Mouse (Mus musculus): ENCODE results near the gene Tmem138. TPM values are rescaled to one million over a fixed set of nuclear protein-coding genes. Genes with fewer than 3 reads are reported as not detected.

Tmem138 gene
- total and polyA plus RNA-seq, 3 experiments: 11.9 to 25.2 TPM; not detected in 1

DNA sequence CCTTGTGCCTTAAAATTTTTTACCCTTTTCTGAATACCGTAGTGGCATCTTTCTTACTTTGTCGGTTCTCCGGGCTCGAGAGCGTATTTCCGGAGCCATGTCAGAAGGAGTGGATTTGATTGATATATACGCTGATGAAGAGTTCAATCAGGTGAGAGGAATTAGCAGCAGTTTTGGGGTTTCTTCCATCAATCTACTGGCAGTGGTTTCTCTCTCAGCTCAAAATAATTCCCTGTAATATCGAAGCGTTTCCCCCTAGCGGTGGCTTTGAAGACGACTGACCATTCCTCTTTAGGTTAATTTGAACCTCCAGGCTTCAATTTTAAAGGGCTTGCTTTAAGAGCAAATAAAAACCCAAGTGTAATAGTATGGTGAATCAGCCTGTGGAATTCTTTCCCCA is 51.3 kb downstream of the Tmem138 start, which contains the start of gene Sdhaf2:
TSS of gene Sdhaf2 (minus strand) at position 233 of the 400 bp plus-strand sequence.
- peaks cover 17 to 23% of the 10 kb centered on the region in 2 experiments for H3K4me1 ChIP-seq (ENCODE audit: control insufficient read depth in 1 of 2, insufficient read depth in 2 of 2, low read length in 2 of 2)
- no peaks in the 10 kb centered on the region for H3K27me3 ChIP-seq (ENCODE audit: control insufficient read depth in 1 of 2, insufficient read depth in 2 of 2, low read length in 2 of 2)
- peaks cover 56% of the 10 kb centered on the region for H3K79me2 ChIP-seq (ENCODE audit: control insufficient read depth, insufficient read depth, low read length, poor library complexity)
- H3K9me3 ChIP-seq (replicated peaks; ENCODE audit: insufficient read depth, low read length): no peaks in the 10 kb centered on the region
- H3K4me3 ChIP-seq (ENCODE audit: control insufficient read depth in 1 of 2, insufficient read depth in 1 of 2, low read depth in 2 of 2, low read length in 2 of 2): peak within 1 kb of the TSS; percentile 92 to 96
- peak within 1 kb of the TSS; percentile 99 for H3K9ac ChIP-seq (ENCODE audit: control insufficient read depth, low read depth, low read length, poor library complexity, severe bottlenecking)
- peak within 1 kb of the TSS; percentile 94 for H3K27ac ChIP-seq (ENCODE audit: control insufficient read depth, low read depth, low read length)
- TF ChIP-seq CHD2 (IDR thresholded peaks at IDR 0.05; ENCODE audit: low read length) (no peak), RAD21 (IDR thresholded peaks at IDR 0.05; ENCODE audit: low read depth, low read length) (no peak), POLR2AphosphoS5 (IDR thresholded peaks at IDR 0.05; ENCODE audit: borderline replicate concordance, low read depth, low read length) (no peak), JUND (IDR thresholded peaks at IDR 0.05; ENCODE audit: low read depth, low read length) (0 out of 2 replicates have a peak, but pooled peaks have one; percentile 23), E2F4 (IDR thresholded peaks at IDR 0.05; ENCODE audit: borderline replicate concordance, low read depth, low read length) (no peak), UBTF (IDR thresholded peaks at IDR 0.05; ENCODE audit: borderline replicate concordance, insufficient read depth, low read depth, low read length) (no peak), CHD1 (IDR thresholded peaks at IDR 0.05; ENCODE audit: low read depth, low read length) (no peak), CTCF (IDR thresholded peaks at IDR 0.05 in 2 of 3, conservative IDR thresholded peaks at IDR 0.05 in 1 of 3; ENCODE audit: control insufficient read depth in 1 of 3, insufficient read depth in 1 of 3, low read depth in 2 of 3, low read length in 3 of 3, poor library complexity in 1 of 3, severe bottlenecking in 1 of 3) (peak in 2 of 3 experiments; percentile 45 to 47; a peak in 4 of 6 replicates), TBP (IDR thresholded peaks at IDR 0.05; ENCODE audit: low read depth, low read length) (no peak), SIN3A (IDR thresholded peaks at IDR 0.05; ENCODE audit: low read length) (peak; percentile 11; the same call in 1 of the 2 replicates), EP300 (IDR thresholded peaks at IDR 0.05; ENCODE audit: low read depth in 1 of 2, low read length in 2 of 2) (no peak), ZMIZ1 (IDR thresholded peaks at IDR 0.05; ENCODE audit: low read depth, low read length) (no peak), USF2 (IDR thresholded peaks at IDR 0.05; ENCODE audit: borderline replicate concordance in 1 of 2, insufficient read depth in 1 of 2, low read depth in 1 of 2, low read length in 2 of 2) (no peak)
- peak; percentile 74 for DNase-seq (ENCODE audit: low read depth, low spot score)
- peaks cover 24 to 41% of the 10 kb centered on the region in 2 experiments for H3K36me3 ChIP-seq (ENCODE audit: control insufficient read depth in 1 of 2, insufficient read depth in 2 of 2, low read length in 2 of 2)

DNA sequence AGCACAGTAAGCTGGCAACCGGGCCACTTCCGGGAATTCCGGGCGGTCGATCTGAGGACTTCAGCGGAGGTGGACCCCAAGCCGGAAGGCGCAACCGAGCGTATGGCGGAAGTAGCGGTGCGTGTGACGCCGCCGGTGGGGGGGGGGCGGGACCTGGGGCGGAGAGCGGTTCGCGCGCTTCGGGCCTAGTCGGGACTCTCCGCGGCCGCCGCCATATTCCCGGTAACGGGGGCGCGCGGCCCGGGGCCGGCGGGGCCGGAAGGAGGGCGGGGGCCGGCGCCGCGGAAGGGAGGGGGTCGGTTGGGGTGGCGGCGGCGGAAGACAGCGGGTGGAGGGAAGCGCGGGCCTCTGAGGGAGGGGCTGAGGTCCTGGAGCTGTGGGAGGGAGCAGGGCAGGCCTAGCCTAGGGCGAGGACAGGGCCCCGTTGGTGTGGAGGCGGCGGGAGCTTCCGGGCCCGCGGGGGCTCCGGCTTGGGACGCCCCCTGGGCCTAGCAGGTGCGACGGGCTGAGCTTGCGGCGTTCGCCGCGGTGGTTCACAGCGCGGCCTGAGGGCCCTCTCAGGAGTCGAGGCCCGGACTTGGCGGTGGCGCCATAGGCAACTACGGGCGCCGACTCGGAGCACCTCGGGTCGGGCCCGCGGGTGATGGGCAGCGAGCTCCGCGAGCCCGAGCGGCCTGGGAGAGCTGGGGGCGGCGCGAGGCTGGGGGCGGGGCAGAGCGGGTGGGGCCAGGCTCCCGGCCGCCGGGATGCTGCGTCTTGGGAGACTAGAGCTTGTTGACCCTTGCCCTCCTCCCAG is 51.9 kb downstream of the Tmem138 start, which contains the start of gene Cpsf7:
TSS of gene Cpsf7 (plus strand) at position 161 of the 796 bp plus-strand sequence.
- H3K4me1 ChIP-seq (ENCODE audit: control insufficient read depth in 1 of 2, insufficient read depth in 2 of 2, low read length in 2 of 2): peaks cover 17 to 23% of the 10 kb centered on the region in 2 experiments
- TF ChIP-seq MAFK (IDR thresholded peaks at IDR 0.05; ENCODE audit: borderline replicate concordance, low read depth, low read length): no peak
- TF ChIP-seq KAT2A (conservative IDR thresholded peaks at IDR 0.05; ENCODE audit: low read depth, low read length): peak; percentile 63; the same call in 1 of the 2 replicates
- TF ChIP-seq CHD2 (IDR thresholded peaks at IDR 0.05; ENCODE audit: low read length): no peak
- TF ChIP-seq TCF12 (IDR thresholded peaks at IDR 0.05; ENCODE audit: low read depth, low read length): peak; percentile 76
- TF ChIP-seq GATA1 (IDR thresholded peaks at IDR 0.05; ENCODE audit: low read depth, low read length): no peak
- peak; percentile 60 for TF ChIP-seq NELFE (IDR thresholded peaks at IDR 0.05; ENCODE audit: low read depth, low read length)
- no peak for TF ChIP-seq TAL1 (IDR thresholded peaks at IDR 0.05; ENCODE audit: low read length)
- TF ChIP-seq HCFC1 (IDR thresholded peaks at IDR 0.05; ENCODE audit: low read depth, low read length): peak; percentile 87
- no peak for TF ChIP-seq SMC3 (IDR thresholded peaks at IDR 0.05; ENCODE audit: low read depth, low read length)
- no peak for TF ChIP-seq RAD21 (IDR thresholded peaks at IDR 0.05; ENCODE audit: low read depth, low read length)
- 0 out of 2 replicates have a peak, but pooled peaks have one; percentile 19 for TF ChIP-seq NRF1 (IDR thresholded peaks at IDR 0.05; ENCODE audit: insufficient read depth, low read depth, low read length, poor library complexity, severe bottlenecking)
- TF ChIP-seq ELF1 (IDR thresholded peaks at IDR 0.05; ENCODE audit: low read depth, low read length): peak; percentile 99
- peak; percentile 57; the same call in 1 of the 2 replicates for TF ChIP-seq USF1 (IDR thresholded peaks at IDR 0.05; ENCODE audit: low read depth, low read length)
- peak; percentile 72 to 91 for TF ChIP-seq POLR2A (IDR thresholded peaks at IDR 0.05; ENCODE audit: control insufficient read depth in 1 of 2, insufficient read depth in 1 of 2, low read depth in 1 of 2, low read length in 2 of 2, poor library complexity in 1 of 2)
- no peak for TF ChIP-seq MYB (IDR thresholded peaks at IDR 0.05; ENCODE audit: low read depth, low read length)
- no peak for TF ChIP-seq ZC3H11A (IDR thresholded peaks at IDR 0.05; ENCODE audit: low read depth, low read length)
- peak; percentile 93; the same call in 1 of the 2 replicates for TF ChIP-seq POLR2AphosphoS2 (IDR thresholded peaks at IDR 0.05; ENCODE audit: low read length)
- TF ChIP-seq ZKSCAN1 (IDR thresholded peaks at IDR 0.05; ENCODE audit: low read depth, low read length): no peak
- no peak for TF ChIP-seq ZNF384 (IDR thresholded peaks at IDR 0.05; ENCODE audit: low read depth, low read length)

More for the DNA sequence above, 51.9 kb downstream of the Tmem138 start, which contains the start of gene Cpsf7:
- Histone ChIP-seq H3K27ac (ENCODE audit: control insufficient read depth, low read depth, low read length) (peak within 1 kb of the TSS; percentile 94), H3K36me3 (ENCODE audit: control insufficient read depth in 1 of 2, insufficient read depth in 2 of 2, low read length in 2 of 2) (peaks cover 18 to 43% of the 10 kb centered on the region in 2 experiments), H3K79me2 (ENCODE audit: control insufficient read depth, insufficient read depth, low read length, poor library complexity) (peaks cover 54% of the 10 kb centered on the region), H3K9me3 (replicated peaks; ENCODE audit: insufficient read depth, low read length) (no peaks in the 10 kb centered on the region), H3K4me3 (ENCODE audit: control insufficient read depth in 1 of 2, insufficient read depth in 1 of 2, low read depth in 2 of 2, low read length in 2 of 2) (peak within 1 kb of the TSS; percentile 92 to 96), H3K9ac (ENCODE audit: control insufficient read depth, low read depth, low read length, poor library complexity, severe bottlenecking) (peak within 1 kb of the TSS; percentile 99), H3K27me3 (ENCODE audit: control insufficient read depth in 1 of 2, insufficient read depth in 2 of 2, low read length in 2 of 2) (no peaks in the 10 kb centered on the region)
- peak; percentile 99 for DNase-seq (ENCODE audit: low read depth, low spot score)
